Mouse (Mus musculus) right cerebral cortex, postnatal 4 days (tissue): Measurements from ENCODE around the gene Tssk1.

Experiments
- DNase-seq: peaks from one replicate; pipeline ENCODE4 v3.0.0-alpha.2; 2022

The Tssk1 gene

DNA sequence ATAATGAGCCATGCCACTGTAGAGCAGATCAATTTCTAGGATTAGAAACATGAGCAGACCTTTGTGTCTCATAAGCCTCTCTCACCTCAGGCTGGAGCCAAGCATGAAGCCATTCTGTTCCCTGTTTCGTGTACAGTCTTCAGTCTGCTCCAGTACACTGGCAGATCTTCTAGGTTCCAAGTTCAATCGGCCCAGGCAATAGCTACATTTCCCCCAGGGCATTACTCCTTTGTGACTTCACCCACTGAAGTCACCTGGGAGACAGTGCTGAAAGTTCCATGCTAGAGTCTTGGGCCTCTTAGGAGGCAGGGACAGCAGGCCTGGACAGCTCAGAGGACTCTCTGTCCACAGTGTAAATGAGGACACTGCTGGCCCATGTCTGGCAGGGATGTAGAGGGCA lies at the start of gene Tssk1:
Tssk1 (plus strand) TSS at position 301 of the 400 bp plus-strand sequence.
- DNase-seq = no peak

DNA sequence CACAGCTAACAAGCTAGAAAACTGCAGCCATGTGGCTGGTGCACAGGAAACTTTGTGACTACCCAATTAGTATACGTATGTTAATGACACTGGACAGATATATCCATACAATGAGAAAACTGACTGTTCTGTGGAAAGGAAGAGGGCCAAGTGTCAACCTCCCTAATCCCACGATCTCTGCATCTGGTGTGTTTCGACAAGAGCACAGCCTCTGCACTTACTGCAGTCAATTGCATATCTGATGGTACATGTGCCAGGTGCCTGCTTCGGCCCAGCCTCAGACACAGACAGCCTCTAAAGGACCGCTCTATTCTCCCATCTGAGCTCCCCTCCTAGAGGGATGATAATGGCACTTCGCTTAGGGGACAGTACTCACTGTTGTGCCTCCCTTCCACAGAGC lies 45.6 kb upstream of the Tssk1 start:
- no peak for DNase-seq

DNA sequence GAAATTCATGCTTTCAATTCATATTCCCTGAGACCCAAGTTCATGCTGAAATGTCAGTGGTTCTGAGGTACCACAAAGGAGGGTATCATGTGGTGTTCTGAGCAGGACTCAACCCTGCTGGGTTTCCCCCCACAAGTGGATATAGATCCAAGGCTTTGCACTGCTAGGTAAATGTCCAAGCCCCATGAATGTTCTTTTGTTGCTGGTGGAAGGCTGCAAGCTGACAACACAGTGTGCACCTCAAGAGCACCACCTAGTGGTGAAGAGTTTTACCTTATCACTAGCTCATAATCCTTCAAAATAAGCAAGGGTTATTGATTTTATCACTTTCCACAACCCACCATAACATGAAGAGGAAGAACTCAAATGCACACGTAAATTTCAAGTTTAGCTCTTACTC lies 45.1 kb upstream of the Tssk1 start:
- no peak for DNase-seq

DNA sequence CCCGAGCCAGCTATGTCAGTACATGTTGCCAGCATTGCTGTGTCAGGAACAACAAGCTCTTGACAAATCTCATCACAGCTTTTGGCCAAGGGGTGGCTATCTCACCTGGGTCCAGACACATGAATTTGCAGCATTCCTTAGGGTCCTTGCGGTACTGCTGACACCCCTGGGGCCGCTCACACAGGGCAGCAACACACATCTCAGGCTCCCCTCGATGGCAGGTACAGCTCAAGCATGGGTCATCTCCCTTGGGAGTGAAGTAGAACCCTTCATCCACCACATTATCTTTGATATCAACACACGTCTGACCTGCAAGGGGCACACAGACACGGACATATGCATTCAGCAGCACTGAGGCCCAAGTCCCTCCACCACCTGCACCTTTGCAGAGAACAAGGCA lies 44.5 kb upstream of the Tssk1 start:
- no peak for DNase-seq

DNA sequence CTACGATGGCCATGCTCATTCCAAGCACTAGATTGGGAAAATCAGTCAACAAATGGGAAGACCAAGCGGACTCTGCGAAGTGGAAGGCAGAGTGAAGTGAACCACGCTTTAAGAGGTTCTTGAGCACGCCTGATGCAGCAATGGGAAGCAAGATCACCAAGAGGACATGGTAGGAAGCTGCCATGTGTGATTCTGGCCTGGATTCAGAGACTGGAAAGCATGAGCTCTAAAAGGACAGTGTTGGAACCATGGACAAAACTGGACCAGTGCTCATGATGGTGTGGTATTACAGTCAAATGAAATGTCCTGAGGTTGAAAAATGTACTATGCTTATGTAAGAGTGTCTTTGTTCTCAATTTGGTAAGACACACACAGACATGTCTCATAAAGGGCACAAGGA lies 42.7 kb upstream of the Tssk1 start:
- DNase-seq = no peak

DNA sequence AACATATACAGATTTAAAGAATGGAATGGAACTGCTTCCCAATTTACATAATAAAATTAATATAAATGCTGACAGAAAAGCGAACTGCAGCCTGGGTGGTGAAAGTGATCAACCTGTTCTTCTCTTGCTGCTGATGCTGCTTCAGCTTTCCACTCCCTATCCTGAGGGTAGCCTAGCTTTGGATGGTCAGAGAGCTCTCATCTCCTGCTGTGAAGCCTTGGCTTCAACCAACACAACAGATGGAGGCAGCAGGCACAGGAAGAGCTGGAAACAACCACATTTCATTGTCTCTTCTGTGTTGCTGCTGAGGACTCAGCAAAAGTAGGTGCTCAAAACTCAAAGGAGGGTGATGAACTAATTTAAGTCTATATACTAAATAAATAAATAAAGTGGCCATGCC lies 42.2 kb upstream of the Tssk1 start:
- no peak for DNase-seq

DNA sequence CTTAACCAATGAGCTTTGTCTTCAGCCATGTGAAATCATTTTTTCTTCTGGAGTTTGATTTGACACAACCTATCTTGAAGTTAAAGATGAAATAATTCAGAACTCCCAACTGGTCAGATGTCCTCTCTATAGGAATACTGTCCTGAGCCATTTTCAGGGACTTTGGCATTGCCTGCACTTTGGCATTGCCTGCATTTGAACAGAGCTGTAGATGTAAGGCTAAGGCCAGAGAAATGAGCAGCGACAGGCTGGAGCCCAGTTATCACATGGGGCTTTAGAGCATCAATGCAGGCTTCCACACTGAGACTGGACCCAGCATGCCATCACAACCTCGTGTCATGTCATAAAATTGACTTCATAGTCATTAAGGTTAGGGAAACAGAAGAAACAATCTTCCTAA lies 40.8 kb upstream of the Tssk1 start:
- DNase-seq = no peak

DNA sequence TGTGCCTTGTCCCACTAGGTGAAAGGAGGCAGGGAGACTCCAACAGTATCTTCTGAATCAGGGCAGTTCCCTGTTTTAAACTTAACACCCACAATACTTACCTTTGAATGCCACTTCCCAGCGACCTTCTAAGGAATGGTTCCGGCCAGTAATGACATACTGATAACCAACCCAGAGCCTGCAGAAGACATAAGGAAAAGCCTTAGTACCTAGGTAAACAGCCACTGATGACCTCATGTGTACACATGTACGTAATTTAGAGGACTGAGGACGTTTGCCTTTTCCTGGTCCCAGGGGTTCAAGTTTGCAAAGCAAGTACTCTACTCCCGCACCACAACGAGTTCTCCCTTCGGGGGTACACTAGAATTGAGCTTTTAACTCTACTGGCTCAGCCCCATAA lies 36.9 kb upstream of the Tssk1 start:
- no peak for DNase-seq

DNA sequence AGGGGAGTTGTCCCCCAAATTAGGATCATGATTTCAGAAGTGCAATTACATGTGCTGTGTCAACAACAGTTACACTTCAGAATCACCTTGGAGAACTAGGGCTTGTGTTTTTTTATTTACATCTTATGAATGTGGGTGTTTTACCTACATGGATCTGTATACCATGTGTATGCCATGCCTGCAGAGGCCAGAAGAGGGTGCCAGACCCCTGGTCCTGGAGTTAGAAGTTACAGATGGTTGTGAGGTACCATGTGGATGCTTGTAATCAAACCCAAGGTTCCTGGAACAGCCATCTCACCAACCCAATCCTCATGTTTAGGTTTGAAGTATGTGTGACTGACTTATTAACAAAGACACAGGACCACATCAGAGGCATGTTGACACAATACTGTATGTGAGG lies 35.4 kb upstream of the Tssk1 start:
- no peak for DNase-seq

DNA sequence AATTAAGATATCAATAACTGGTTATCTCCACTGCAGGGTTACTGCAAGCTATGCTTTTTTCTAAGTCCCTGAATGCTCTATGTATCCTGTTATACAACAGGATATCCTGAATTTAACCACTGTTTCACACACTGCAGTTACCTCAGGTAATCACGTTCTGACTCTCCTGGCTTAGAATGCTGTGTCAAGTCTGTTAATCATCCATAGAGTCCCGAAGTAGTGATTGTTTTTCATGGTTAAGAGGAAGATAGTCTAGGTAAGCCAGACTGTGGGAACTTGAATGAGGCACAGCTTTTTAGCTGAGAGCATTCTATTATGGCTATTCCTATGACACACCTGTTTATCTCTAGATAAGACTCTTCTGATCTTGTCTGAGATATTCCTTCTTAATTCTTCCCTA lies 28.7 kb upstream of the Tssk1 start:
- DNase-seq = no peak

DNA sequence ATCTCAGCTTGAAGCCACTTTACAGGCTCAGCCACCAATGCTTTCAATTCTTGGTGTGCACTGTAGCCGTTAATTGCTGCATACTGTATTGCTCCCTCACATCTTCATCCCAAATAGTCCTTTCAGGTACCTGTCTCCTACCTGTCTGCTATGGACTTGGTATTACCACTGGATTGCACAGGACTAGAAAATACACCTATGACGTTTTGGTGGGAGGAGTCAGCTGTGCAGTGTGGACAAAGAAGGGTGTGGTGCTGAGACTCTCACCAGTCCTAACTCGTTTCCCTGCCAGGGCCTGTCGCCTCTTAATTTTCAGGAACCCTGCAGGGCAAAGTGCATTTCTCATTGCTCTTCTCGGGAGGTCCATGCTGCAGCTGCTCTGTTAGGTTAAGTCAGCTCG lies 28.3 kb upstream of the Tssk1 start:
- no peak for DNase-seq

DNA sequence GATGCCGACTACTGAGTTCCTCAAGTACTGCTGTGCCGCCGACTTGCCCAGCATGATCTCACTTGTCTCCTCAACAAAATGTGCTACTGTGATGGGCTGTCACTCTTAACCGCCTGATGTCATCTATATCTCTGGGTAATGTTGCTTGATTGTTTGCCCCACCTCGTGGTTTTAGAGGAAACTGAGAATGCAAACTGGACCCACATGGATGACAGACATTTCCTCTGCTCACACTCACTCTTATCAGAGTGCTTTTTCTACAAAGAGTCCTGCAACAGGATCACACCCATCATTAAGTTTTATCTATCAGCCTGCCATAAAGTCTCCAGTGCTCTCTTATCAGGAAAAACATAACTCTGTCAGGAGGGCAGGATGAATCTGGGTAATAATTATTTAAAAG lies 22.8 kb upstream of the Tssk1 start:
- DNase-seq = no peak

DNA sequence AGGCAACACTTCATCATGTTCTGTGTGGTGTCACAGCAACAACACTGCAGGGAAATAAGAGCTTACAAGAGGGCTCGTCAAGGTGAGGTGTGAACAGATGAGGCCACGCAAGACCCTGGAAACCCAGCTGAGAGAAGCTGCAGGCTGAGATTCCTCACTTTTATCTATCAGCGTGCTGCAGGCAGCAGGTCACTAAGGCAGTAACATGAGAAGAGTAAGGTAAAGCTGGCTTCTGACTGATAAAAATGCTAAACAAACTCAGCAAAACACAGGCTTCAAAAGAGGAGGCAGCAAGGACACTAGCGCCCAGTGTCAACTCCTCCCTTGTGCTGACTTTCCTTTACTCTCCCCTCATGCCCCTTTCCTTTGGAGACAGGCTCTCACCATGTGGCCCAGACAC lies 21.0 kb upstream of the Tssk1 start:
- no peak for DNase-seq

DNA sequence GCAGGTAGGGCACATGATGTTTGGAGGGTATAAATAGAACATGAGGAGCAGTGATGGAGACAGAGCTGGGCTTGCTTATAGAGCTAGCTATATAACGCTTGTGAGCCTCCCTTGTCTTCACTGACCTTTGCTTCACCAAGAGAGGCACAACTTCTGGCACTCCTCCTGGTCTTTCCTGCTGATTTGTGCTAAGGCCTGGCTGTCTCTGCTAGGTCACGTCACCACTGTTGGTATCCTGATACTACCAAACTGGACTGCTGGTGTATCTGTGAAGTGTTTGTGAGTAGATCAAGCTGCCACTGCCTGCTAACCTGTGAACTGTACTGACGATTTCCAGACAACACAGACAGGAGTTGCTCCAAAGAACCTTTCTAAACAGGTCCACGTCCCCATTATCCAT lies 18.8 kb upstream of the Tssk1 start:
- DNase-seq = no peak

DNA sequence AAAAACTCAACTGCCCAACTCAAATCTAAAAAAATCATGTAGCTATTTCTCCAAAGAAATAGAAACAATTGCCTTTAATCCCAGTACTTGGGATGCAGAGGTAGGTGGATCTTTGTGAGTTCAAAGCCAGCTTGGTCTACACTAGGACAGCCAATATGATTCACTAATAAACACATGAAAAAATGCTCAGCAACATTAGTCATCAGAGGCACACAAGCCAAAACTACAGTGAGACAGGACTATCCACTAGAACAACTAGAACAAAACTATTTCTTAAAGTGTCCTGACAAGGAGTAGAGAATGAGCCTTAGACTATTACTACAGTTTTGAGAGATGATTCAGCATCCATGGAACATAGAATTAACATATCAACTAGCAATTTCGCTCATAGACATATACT lies 17.9 kb upstream of the Tssk1 start:
- no peak for DNase-seq

DNA sequence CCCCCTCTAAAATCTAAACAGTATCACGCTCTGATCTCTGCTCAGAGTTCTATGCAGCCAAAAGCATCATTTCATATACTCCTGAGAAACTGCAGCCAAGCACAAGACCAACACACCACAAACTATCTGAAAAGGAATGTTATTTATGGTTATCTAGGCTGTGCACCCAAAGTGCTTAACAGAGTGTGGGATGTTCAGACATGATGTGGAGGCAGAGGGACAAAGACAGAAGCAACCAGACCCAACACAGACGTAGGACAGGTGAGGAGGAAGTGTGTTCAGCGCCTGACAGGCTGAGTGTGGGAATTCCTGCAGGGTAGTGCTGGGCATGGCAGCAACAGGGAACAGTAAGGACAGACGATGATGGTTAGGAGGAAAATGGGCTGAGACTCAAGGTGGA lies 14.5 kb upstream of the Tssk1 start:
- no peak for DNase-seq

DNA sequence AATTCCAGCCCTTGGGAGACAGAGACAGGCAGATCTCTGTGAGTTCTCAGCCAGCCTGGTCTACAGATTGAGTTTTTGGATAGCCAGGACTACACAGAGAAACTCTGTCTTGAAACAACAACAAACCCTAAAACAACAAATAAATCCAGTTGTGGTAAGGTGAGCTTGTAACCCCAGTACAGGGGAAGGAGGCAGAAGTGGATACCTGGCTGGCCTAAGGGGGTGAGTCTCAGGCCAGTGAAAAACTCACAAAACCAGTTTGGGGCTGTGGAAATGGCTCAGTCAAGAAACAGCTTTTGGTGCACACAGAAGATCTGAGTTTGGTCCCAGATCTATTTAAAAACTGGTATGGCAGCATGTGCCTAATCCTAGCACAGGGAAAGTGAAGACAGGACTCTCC lies 11.8 kb upstream of the Tssk1 start:
- no peak for DNase-seq

DNA sequence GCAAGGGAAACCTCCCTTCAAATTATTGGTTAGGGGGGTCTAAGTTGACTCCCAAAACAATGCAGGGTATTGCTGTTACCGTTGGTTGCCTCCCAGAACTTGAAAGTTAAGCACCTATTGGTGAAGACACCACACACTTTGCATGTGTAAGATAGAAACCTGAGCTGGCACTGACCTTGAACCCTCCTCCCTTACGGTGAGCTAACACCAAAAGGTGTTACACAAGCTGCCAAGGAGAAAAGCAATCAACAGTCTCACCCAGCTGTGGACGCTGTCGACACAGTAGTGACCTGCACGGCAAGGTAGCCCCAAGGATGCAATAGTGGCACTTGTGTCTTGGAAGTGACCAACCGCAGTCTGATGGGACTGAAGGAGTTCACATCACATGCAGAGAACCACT lies 9.9 kb upstream of the Tssk1 start:
- DNase-seq = no peak

DNA sequence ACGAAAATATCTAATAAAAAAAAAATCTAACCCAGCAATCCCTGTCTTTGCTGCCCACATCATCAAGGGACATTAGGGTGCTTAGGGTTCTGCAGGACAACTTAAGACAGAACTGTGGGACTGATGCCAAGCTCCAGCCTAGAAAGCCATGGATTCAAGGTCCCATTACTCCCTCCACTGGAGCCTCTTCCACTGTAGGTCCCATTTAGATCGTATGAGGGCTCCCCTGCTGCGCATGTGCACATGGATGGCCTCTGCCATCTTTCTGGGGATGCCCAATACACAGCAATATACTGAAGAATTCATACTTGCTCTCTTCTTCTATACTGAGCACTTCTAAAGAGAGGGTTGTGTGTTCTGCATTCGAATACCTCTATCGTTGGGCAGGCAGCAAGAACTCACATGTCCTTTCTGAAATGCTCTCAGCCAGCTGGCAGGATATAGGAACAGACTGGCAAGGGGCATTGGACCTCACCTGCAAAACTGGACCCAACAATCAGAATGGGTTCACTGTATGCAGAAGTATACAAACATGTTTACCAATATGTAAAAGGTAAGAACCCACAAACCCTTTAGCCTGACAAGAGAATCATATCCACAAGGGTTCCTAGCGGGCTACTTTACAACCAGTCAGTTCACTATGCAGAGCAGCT lies 4.2 kb upstream of the Tssk1 start:
- DNase-seq = no peak

DNA sequence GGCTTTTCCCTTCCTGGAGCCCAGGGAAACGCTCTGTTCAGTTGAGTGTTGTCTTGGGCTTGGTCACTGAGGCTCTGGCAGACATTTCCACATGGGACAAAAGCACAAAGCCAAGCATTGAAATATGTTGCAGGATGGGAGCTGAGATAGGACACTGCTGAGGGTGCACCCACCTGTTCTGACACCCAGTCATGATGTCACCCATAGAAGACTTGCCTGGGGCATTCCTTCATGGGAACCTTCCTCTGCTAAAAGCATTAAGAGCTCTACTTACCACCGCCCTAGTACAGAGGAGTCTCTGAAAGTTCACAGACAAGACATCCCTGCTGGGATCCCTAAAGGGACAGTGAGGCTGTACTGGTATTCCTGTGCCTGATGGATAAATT lies 3.7 kb upstream of the Tssk1 start:
- DNase-seq = no peak

DNA sequence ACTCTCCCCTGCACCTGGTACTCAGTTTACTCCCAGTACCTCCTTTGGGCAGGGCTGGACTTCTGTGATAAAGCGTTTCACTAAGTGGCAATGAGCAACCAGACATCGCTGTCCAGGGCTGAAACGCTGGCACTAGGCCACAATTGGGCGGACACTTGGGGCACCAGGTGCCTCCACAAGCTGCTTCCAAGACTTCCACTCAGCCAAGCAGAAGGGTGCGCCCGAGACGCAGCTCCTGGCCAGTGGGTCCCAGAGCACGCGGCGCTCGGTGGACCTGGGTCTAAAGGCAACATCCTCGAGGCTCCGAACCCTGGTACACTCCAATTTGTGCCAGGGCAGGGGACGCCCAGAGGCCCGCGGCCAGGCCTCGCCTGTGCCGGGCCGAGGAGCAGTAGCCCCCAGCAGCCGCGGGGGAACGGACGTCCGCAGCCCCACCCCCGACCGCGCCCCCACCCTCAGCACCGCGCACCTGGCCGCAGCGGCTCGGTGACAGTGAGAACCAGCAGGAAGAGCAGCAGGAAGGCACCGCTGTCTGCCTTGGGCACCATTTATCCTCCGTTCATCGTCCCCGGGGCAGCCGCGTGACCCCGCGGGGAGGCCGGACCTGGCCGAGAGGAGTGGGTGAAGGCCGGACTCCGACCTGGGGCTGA lies 3.0 kb upstream of the Tssk1 start:
- DNase-seq = peak; percentile 71

DNA sequence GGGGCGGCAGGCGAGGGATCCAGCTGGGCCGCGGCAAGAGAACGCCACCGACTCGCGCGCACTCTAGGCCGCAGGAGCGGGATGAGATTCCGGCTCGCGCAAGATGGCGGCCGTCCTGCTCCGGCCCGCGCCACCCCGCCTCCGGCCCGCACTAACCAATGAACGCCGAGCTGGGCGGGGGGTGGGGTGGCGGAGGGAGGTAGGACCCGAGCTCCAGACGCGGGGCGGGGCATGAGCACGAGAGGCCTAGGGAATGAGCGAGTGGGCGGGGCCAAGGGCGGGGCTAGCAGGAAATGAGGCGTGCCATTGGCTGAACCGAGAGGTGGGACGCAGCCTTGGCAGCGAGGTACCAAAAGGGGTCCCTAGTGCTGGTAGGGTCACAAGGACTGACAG lies 2.5 kb upstream of the Tssk1 start, which contains the start of gene Gm20518:
Gm20518 (minus strand) TSS at position 105 of the 393 bp plus-strand sequence.
- DNase-seq = peak; percentile 100

DNA sequence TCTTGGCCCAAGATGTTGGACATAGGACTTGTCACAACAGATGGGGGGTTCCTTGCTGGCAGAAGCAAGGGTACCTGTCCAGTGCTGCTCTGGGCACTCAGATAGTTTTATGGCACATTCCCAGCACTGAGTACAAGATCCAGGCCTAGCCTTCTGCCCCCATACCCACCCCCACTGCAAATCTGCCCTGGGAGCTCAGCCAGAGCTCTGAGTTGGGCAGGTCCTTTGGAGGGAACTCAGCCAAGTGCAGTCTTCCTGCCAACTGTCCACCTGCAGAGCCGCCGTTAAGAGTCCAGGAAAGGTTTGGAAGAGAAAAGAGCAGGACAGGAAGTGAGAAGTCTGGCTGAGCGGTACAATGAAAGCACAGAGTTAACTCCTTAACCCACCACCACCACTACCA lies 1.4 kb upstream of the Tssk1 start:
- no peak for DNase-seq

DNA sequence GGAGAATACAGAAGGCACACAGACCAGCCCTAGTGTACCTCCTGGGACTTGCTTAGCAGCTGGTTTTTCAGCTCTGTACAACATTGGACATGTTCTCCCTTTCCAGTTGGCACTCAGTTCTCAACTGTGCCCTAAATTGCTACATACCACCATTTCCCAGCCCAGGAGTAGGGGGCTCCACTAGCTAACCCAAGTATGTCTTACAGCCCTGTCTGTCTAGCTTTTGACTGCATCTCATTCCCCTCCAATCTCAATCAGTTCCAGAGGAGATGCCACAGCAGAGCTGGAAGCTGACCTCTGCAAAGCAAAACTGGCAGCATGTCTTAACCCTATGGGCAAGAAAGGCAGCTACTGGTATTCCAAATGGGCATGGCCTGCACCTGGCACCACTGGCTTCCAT lies 2.1 kb downstream of the Tssk1 start:
- DNase-seq = no peak

DNA sequence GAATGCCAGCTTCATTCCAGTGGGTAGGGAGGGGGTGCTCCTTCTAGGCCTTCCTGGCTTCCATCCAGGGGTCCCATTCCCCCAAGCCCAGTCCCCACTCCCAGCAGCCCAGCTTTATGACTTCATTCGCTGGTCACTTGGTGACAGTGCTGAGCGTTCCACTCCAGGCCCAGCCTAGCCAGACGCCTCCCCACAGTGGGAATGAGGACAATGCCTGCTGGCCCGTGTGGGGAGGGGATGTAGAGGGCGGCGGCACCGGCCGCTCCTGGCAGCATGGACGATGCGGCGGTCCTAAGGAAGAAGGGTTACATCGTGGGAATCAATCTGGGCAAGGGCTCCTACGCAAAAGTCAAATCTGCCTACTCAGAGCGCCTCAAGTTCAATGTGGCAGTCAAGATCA lies 4.4 kb downstream of the Tssk1 start, which contains the start of the genes Dgcr2 and Tssk2:
Dgcr2 (minus strand) TSS at position 101 of the 400 bp plus-strand sequence.
Tssk2 (plus strand) TSS at position 176 of the 400 bp plus-strand sequence.
- DNase-seq = no peak
